Mouse (Mus musculus): ENCODE results near the gene 1700047I17Rik2. TPM values are rescaled to one million over a fixed set of nuclear protein-coding genes. Genes with fewer than 3 reads are reported as not detected.
"Not testable (repeated sequence)": the region's sequence is repeated elsewhere in the genome, so short reads cannot be mapped to it uniquely, and the experiment has no call there.

Gene 1700047I17Rik2
- polyA plus RNA-seq, 1 experiment from 2014 or later, result 2.3 TPM

- not testable (repeated sequence) for H3K27me3 ChIP-seq (ENCODE audit: control insufficient read depth, insufficient read depth, low read length); H3K9me3 ChIP-seq (ENCODE audit: control insufficient read depth, low read length); H3K4me1 ChIP-seq (ENCODE audit: control insufficient read depth, insufficient read depth, low read length); H3K27ac ChIP-seq (ENCODE audit: low read depth, low read length); H3K9ac ChIP-seq (ENCODE audit: low read depth, low read length); H3K4me2 ChIP-seq (replicated peaks; ENCODE audit: low read depth, low read length); H3K36me3 ChIP-seq (ENCODE audit: control insufficient read depth, insufficient read depth, low read length)
- peak; percentile 98 for ATAC-seq (ENCODE audit: low FRiP score, low TSS enrichment)
- WGBS, result no CpG with 5 or more reads among the region's 57 CpGs
- H3K4me3 ChIP-seq (ENCODE audit: low read length), result peak within 1 kb of the TSS; percentile 29; the same call in 1 of the 2 replicates
Observed at GRCm38 (mm10) chr12:55229626-55230519, 30.5 kb downstream of the 1700047I17Rik2 start, which contains the start of gene Srp54c. Srp54c (plus strand) TSS chr12:55230168.

- 1% methylated on average over 9 of the region's 25 CpGs for WGBS
- not testable (repeated sequence) for H3K27ac ChIP-seq (ENCODE audit: low read depth, low read length); H3K9ac ChIP-seq (ENCODE audit: low read depth, low read length); H3K27me3 ChIP-seq (ENCODE audit: control insufficient read depth, insufficient read depth, low read length); H3K4me2 ChIP-seq (replicated peaks; ENCODE audit: low read depth, low read length); H3K4me1 ChIP-seq (ENCODE audit: control insufficient read depth, insufficient read depth, low read length); H3K36me3 ChIP-seq (ENCODE audit: control insufficient read depth, insufficient read depth, low read length); H3K9me3 ChIP-seq (ENCODE audit: control insufficient read depth, low read length); ATAC-seq (ENCODE audit: low FRiP score, low TSS enrichment)
- peak overlapping the region; percentile 29; the same call in 1 of the 2 replicates for H3K4me3 ChIP-seq (ENCODE audit: low read length)
Observed at GRCm38 (mm10) chr12:55230520-55230861, 31.1 kb downstream of the 1700047I17Rik2 start.

GRCm38 (mm10) chr12:55242243-55242642, 42.9 kb downstream of the 1700047I17Rik2 start:
- not testable (repeated sequence) for H3K9me3 ChIP-seq (ENCODE audit: control insufficient read depth, low read length); H3K27me3 ChIP-seq (ENCODE audit: control insufficient read depth, insufficient read depth, low read length); ATAC-seq (ENCODE audit: low FRiP score, low TSS enrichment); H3K27ac ChIP-seq (ENCODE audit: low read depth, low read length); H3K4me3 ChIP-seq (ENCODE audit: low read length); H3K4me1 ChIP-seq (ENCODE audit: control insufficient read depth, insufficient read depth, low read length); H3K9ac ChIP-seq (ENCODE audit: low read depth, low read length); H3K4me2 ChIP-seq (replicated peaks; ENCODE audit: low read depth, low read length); H3K36me3 ChIP-seq (ENCODE audit: control insufficient read depth, insufficient read depth, low read length)
- no CpG with 5 or more reads among the region's 8 CpGs for WGBS

GRCm38 (mm10) chr12:55261950-55262349, 62.6 kb downstream of the 1700047I17Rik2 start:
- ATAC-seq (ENCODE audit: low FRiP score, low TSS enrichment); H3K9ac ChIP-seq (ENCODE audit: low read depth, low read length): not testable (repeated sequence)
- no CpG with 5 or more reads among the region's 8 CpGs for WGBS

GRCm38 (mm10) chr12:55263385-55263784, 64.0 kb downstream of the 1700047I17Rik2 start:
- H3K4me2 ChIP-seq (replicated peaks; ENCODE audit: low read depth, low read length); H3K4me1 ChIP-seq (ENCODE audit: control insufficient read depth, insufficient read depth, low read length); ATAC-seq (ENCODE audit: low FRiP score, low TSS enrichment); H3K9ac ChIP-seq (ENCODE audit: low read depth, low read length); H3K4me3 ChIP-seq (ENCODE audit: low read length); H3K36me3 ChIP-seq (ENCODE audit: control insufficient read depth, insufficient read depth, low read length); H3K9me3 ChIP-seq (ENCODE audit: control insufficient read depth, low read length); H3K27me3 ChIP-seq (ENCODE audit: control insufficient read depth, insufficient read depth, low read length); H3K27ac ChIP-seq (ENCODE audit: low read depth, low read length): not testable (repeated sequence)
- WGBS, result no CpG with 5 or more reads among the region's 5 CpGs

More at GRCm38 (mm10) chr12:55261950-55262349, 62.6 kb downstream of the 1700047I17Rik2 start:
- not testable (repeated sequence) for H3K36me3 ChIP-seq (ENCODE audit: control insufficient read depth, insufficient read depth, low read length); H3K4me2 ChIP-seq (replicated peaks; ENCODE audit: low read depth, low read length); H3K4me3 ChIP-seq (ENCODE audit: low read length); H3K27ac ChIP-seq (ENCODE audit: low read depth, low read length); H3K9me3 ChIP-seq (ENCODE audit: control insufficient read depth, low read length); H3K4me1 ChIP-seq (ENCODE audit: control insufficient read depth, insufficient read depth, low read length); H3K27me3 ChIP-seq (ENCODE audit: control insufficient read depth, insufficient read depth, low read length)

Other genes with a start within 250 kb of the 1700047I17Rik2 start
- not detected in 2 replicates for gene Gm20403, start 213.1 kb upstream of the 1700047I17Rik2 start, polyA plus RNA-seq (2014; fragmentation: Nextera tagmentation; extraction: Ambion mirVana)
- 25.2 and 29.0 TPM in 2 replicates for gene Baz1a, start 185.2 kb upstream of the 1700047I17Rik2 start, polyA plus RNA-seq (2014; fragmentation: Nextera tagmentation; extraction: Ambion mirVana)
- 40.9 and 47.2 TPM in 2 replicates for gene 2700097O09Rik, start 119.5 kb upstream of the 1700047I17Rik2 start, polyA plus RNA-seq (2014; fragmentation: Nextera tagmentation; extraction: Ambion mirVana)
- gene Srp54a, start 119.3 kb upstream of the 1700047I17Rik2 start, polyA plus RNA-seq (2014; fragmentation: Nextera tagmentation; extraction: Ambion mirVana), result 141 and 167 TPM in 2 replicates
- 10.0 and 14.5 TPM in 2 replicates for gene Fam177a, start 75.1 kb upstream of the 1700047I17Rik2 start, polyA plus RNA-seq (2014; fragmentation: Nextera tagmentation; extraction: Ambion mirVana)
- 51.5 and 56.7 TPM in 2 replicates for gene Srp54b, start 44.5 kb upstream of the 1700047I17Rik2 start, polyA plus RNA-seq (2014; fragmentation: Nextera tagmentation; extraction: Ambion mirVana)
- gene Srp54c, start 30.6 kb downstream of the 1700047I17Rik2 start, polyA plus RNA-seq (2014; fragmentation: Nextera tagmentation; extraction: Ambion mirVana), result 62.8 and 71.1 TPM in 2 replicates
- 14.0 and 17.9 TPM in 2 replicates for gene 1110008L16Rik, start 100.0 kb downstream of the 1700047I17Rik2 start, polyA plus RNA-seq (2014; fragmentation: Nextera tagmentation; extraction: Ambion mirVana)
- 20.3 and 21.0 TPM in 2 replicates for gene Ppp2r3c, start 103.4 kb downstream of the 1700047I17Rik2 start, polyA plus RNA-seq (2014; fragmentation: Nextera tagmentation; extraction: Ambion mirVana)
- 473 and 512 TPM in 2 replicates for gene Psma6, start 184.6 kb downstream of the 1700047I17Rik2 start, polyA plus RNA-seq (2014; fragmentation: Nextera tagmentation; extraction: Ambion mirVana)

Data from kidney, embryonic 14.5 days (tissue).